Mouse (Mus musculus) T-helper 2 cell (primary cell): ENCODE results near the gene Fam214b.

Source experiments
- in situ Hi-C: fragments of 300-600 bp; cut with MboI, MseI; formaldehyde crosslinking; loops from one replicate; pipeline ENCODE4 v1.15.1; 2025; ENCODE audit warnings: high pct_unique_total_duplicates

The Fam214b gene

DNA sequence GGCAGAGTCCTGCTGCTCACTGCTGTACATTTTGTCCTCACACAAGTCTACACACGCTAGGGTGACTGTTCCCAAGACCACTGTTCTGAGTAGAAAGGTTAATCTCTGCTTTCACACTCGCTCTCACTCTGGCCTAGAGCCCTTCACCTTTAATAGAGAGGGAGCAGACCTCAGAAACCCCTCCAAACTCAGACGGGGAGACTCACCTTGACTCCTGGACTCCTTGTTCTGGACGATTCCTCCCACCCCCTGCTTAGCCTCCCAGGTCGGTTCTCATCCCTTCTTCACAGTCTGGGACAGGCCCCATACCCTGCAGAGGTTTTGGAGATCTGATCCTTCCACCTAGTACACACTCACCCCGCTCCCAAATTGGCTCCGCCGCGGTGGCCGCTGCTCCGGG, 6.4 kb downstream of the Fam214b start:
- in situ Hi-C loops, result loop anchor here (10.0 kb wide), 2 partner anchors 405 to 915 kb away; partner anchors contain the start of genes Glipr2 and Tesk1

DNA sequence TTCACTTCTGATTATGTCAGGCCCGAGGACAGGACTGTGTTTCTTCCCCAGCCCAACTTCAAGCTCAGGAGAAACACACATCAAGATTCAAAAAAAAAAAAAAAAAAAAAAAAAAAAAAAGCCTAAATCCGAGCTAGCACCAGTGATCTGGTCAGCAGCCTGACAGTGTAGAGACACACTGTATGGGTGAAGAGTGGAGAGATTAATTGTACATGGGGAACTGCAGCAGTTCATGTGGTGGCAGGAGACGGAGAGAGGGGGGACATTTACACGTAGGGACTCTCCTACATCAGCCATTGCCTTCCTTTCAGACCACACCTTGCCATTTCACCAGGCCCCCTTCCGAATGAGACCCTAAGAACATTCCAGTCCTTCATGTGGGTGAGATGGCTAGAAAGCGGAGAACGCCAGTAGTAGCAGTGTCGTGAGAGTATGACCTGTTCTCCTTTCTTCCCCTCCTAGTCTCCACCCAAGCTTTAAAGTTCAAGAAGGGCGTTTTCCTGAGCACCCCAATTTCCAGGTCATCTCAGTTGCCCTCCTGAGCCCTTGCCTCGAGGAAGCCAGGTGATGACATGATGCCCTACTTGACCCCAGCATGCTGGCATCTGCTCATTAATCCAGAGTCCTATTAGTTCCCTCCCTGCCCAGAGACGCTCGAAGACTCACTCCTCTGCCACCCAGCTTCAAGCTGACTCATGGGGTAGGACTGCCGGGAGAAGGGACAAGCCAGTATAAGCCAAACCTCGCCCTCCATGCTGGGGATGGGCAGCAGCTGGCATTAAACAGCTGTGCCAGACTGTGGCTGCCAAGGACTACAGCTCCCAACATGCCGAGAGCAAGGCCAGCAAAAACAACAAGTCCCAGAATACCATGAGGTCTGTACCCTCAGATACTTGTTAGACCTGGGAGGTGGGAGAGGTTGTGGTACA, 7.2 kb downstream of the Fam214b start:
- in situ Hi-C loops, result no loop called here

DNA sequence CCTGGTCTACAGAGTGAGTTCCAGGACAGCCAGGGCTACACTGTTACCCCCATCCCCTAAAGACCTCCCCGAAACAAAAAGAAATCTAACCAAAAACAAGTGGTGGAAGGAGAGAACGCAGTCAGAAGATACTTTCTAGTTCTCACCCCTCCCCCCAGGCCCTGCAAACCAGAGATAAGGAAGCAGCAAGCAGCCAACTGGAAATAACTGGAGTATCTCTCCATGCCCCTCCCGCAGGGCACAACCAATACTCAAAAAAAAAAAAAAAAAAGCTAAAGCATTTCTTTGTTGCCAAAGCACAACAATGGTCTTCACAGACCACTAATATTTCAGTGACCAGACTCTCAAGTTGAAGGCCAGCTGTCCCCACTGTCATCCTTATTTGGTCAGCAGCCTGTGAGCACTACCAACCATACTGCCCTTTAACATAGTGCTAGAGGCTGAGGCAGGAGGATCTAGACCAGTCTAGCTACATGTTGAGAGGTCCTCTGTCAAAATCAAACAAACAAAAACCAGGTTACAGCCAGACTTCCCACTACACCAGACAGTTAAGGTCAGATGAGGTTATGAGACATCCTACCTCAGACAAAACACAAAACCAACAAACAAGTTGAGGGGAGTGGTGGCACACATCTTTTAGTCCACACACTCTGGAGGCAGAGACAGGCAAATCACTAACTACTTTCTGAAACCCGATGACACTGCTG, 8.0 kb downstream of the Fam214b start:
- in situ Hi-C loops, result no loop called here

DNA sequence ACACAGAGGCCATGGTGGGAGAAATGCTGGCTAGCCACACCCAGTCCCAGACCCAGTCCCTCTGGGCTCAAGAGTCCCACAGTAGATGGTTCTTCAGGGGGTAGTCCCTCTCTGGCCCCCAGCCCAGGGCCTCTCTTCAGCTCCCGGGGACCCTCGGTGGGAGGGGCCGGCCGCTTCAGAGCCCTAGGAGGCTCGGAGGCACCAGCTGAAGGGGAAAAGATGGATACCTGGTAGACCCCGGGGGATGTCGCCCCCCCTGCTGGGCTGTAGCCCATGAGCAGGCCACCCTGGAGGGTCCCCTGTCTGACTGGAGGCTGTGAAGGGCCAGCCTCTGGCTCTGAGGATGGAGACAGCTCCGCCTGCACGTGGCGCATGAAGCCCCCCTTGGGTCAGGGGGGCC, 9.7 kb downstream of the Fam214b start:
- in situ Hi-C loops, result no loop called here

DNA sequence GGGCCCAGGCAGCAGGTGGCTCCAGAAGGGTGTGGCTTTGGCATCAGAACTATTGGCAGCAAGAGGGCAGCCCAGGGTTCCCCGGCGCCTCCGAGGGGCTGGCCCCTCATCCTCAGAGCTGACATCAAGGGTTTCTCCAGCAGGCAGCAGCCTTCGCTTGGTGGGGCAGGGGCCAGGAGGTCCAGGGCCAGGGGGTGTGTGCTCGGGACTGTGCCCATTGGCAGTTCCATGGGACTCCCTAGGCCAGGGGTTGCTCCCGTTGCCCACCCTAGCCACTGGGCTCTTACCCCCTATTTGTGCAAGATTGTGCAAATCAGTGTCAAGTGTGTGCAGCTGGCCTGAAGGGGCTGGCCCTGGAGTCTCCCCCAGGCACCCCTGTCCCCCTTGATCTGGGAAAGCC, 10.2 kb downstream of the Fam214b start:
- in situ Hi-C loops, result no loop called here

DNA sequence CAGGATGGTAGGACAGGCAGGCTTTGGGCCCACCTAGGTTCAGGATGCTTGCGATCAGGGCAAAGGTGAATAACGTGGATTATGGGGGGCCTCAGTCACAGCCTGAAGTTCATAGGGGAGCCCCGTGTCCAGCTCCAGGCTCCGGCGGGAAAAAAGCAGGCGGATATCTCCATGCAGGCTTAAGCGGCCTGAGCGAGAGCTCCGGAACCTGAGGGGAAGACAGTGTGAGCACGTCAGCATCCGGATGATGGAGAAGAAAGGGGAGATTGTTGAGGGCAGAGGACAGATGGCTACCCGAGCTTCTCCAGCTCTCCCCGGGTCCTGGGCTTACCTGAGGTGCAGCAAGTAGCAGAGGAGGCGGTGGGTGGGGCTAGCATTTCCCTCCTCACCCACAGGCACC, 12.5 kb downstream of the Fam214b start:
- in situ Hi-C loops, result no loop called here

DNA sequence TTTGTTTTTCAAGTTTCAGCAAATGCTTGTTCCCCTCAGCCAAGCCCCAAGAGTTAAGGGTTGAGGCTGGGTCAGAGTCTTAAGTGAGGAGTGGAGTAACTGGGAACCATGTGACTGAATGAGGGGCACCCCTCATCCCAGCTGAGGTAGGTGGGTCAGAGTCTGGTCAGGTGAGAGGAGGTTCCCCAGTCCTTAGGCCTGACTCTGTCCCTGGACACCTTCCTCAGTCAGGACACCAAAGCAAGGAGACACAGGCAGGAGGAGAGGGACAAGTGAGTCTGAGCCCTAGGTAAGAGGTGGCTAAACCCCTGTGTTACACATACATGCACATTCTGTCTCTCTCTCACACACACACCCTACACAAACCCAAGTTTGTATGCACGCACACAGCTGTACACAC, 13.5 kb downstream of the Fam214b start:
- in situ Hi-C loops, result no loop called here

DNA sequence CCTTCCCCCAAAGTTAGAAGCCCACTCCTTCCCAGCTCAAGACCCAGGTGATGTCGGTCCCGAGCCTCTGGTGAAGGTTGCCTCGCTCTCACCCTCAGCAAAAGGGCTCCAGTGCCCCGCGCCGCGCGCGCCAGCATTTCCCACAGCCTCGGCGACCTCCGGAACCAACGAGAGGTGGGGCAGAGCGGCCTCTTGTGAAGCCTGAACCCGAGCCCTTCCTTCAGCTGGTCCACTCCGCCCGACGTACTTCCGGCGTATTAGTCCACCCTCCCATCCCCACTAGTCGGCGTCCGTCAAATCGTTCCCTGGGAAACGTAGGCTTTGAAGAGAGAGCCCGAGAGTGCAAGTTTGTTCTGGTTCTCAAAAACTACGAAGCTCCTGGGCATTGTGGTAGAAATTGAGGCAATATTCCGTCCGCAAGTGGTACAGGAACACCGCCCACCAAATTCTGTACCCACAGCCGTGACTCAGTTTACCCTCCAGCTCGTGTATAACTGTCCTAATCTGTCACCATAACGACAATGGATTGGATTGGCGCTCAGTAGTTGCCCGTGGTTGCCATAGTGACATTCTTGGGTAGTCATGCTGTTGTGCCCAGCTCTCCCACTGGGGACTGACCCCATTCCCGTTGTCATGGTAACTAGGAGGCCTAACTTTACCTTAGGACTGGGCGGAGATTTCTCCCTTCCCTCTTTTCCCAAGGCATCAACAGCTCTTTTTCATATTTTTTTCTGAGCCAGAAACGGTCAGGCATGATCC, 14.6 kb downstream of the Fam214b start, which contains the start of gene Stoml2:
Stoml2 (minus strand) TSS at position 474 of the 759 bp plus-strand sequence.
- in situ Hi-C loops, result no loop called here

DNA sequence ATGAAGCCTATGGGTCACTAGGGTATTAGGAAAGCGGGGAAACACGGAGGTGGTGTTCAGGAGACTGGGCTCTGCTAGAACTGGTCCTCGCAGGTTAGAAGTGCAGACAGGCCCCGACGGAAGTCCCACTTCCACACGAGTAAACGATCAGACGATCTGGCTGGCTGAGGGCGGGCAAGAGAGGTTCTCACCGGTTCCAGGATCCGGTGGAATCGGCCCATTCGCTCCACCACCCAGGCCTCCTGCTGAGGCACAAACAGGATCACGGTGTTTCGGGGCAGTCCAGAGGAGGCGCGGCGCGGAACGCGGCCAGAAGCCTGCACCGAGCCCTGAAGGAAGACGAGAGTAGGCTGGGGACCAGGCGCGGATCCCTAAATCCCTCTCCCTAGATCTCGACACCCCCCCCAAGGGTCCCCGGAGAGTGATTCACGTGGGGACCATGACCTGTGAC, 15.2 kb downstream of the Fam214b start:
- in situ Hi-C loops, result no loop called here

DNA sequence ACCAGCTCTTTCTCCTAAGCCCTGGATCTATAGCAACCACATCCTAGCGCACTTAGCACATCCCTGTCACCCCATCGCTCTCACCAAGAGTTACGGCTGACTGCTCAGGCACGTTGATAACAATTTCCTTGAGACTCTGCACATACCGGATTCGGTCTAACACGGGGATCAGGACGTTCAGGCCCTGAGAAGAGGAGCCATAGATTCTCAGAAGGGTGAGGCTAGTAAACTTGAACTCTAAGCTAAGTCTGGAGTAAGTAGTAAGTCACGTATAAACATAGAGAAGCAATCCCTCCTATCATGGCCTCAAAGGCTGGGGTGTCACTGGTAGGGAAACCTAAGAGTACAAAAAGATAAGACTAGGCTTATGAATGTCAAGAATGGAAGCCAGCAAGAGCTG, 15.7 kb downstream of the Fam214b start:
- in situ Hi-C loops, result no loop called here

DNA sequence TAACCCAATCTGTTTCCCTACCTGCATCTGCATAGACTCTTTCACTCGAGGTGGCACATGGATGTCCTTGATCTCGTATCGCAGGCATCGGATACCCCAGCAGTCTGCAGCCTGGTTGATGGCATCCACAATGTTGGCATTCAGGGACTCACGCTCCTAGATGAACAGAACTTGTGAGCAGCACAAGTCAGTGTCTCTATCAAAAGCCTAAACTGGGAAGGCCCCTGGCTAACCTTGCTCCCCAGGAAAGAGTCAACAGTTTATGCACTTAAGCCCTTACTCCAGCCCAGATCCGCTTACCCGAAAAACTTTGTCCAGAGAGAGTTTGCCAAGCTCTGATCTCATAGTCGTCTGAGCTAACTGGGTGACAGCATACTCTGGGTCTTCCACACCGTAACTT, 16.3 kb downstream of the Fam214b start:
- in situ Hi-C loops, result loop anchor here (5.0 to 10.0 kb wide), 2 partner anchors 77 to 535 kb away; partner anchors contain the start of genes Creb3 and Tln1

DNA sequence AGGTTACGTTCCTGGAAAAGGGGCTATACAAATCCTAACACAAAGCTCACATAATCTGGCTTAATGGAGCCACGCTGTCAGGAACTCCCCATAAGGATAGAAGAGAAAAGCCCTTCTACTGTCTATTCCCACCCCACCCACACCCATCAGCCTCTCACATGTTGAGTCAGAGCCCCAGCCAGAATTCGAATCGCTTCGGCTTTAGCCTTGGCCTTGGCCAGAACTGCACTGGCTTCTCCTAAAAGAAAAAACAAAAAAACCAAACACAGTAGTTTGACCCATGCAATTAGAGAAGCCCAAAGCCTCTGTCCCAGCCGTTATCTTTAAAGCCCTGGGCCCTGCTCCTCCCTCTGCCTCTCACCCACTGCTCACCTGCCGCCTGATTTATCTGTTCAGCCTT, 16.9 kb downstream of the Fam214b start:
- in situ Hi-C loops, result loop anchor here (5.0 to 10.0 kb wide), 2 partner anchors 77 to 536 kb away; partner anchors contain the start of genes Creb3 and Tln1

DNA sequence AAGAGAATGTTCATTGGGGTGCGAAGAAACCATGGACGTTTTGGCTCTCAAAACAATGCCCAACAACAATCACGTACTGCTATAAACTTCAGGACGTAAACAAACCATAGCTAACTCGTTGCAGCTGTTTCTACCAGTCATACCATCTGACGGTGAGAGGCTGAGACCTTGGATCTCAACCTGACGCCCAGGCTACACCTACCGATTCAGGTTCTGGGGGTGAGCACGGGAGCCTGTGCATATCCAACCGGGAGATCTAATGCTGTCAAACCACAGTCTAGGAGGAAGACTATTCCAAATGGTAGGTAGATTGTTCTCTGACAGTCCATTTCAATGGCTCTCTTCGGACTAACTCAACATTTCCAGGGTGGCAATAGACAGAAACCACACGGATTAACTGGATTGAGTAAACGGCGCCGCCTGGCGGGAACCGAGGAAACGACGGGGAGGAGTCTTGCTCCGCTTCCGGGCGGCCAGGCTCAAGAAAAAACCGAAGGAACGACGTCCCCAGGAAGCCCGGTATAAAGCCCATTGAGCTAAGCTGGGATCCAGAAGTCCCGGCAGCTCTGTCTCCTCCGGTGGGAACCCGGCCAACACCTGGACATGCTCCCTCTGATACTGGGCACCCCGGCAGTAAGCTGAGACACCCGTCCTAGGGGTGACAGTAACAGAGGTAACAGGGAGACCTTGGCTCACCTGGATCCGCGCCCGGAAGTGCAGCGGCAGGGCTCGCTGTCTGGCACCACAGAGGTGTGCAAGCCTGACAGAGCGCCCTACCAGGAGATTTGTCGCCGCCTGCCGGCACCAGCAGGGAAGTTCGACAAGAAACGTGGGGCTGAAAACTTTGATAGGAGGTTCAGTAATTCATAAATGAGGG, 20.7 kb downstream of the Fam214b start, which contains the start of gene Pigo:
Pigo (minus strand) TSS at position 736 of the 877 bp plus-strand sequence.
- in situ Hi-C loops, result loop anchor here (5.0 to 10.0 kb wide), 2 partner anchors 73 to 539 kb away; partner anchors contain the start of genes Creb3 and Tln1

DNA sequence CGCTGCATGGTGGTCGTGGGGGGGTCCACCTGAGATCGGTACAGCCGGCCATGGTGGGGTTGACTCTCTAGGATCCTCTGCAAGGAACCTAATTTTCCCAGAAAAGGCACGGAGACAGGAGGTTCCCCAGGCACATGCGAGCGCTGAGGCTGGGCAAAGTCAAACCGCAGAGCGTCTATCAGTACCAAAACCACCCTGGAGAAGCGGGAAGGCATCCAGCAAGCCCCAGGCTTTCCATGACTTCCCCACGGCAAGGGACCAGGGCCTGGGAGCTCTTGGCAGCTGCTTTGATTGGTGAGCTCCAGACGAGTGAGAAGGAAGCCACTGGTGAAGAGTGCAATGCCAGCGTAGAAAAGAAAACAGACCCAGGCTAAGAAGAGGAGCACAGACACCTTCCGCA, 21.3 kb downstream of the Fam214b start:
- in situ Hi-C loops, result loop anchor here (5.0 to 10.0 kb wide), 2 partner anchors 72 to 540 kb away; partner anchors contain the start of genes Creb3 and Tln1

DNA sequence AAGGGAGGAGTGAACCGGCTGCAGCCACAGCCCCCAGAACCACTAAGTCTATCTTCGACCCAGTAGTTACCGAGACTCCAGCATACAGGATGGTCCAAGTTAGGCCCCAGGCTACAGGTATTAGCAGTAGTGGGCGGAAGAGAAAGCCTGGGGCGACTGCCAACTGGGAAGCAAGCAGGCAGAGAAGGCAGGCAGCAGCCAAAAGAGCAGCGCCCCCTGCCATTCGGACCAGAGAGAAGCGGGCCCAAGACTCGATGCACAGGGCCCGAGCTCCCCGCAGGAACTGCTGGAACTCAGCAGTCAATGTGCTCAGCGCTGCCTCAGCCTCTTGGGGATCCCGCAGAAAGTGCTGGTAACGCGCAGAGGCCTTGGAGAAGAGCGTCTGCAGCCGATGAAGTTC, 24.7 kb downstream of the Fam214b start:
- in situ Hi-C loops, result loop anchor here (10.0 kb wide), 1 partner anchor 543 kb away; the partner anchor contains the start of genes Creb3 and Tln1

DNA sequence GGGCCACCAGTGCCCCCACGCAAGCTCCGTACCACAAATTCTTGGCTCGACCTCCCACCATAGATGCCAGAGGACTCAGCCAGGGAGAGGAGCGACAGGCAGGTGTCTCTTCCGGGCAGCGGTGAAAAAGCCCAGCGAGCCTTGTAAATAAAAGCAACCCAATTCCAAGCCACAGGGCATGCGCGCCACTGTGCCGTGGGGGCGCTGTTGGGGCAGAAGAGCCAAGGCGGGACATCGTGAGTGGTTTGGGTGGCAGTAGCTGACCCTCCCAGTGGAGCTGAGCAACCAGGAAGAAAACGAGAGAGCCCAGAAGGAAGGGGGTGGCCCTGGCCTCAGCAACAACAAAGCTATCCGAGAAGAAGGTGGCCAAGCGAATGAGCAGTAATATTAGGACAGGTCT, 25.1 kb downstream of the Fam214b start:
- in situ Hi-C loops, result loop anchor here (10.0 kb wide), 1 partner anchor 544 kb away; the partner anchor contains the start of genes Creb3 and Tln1

DNA sequence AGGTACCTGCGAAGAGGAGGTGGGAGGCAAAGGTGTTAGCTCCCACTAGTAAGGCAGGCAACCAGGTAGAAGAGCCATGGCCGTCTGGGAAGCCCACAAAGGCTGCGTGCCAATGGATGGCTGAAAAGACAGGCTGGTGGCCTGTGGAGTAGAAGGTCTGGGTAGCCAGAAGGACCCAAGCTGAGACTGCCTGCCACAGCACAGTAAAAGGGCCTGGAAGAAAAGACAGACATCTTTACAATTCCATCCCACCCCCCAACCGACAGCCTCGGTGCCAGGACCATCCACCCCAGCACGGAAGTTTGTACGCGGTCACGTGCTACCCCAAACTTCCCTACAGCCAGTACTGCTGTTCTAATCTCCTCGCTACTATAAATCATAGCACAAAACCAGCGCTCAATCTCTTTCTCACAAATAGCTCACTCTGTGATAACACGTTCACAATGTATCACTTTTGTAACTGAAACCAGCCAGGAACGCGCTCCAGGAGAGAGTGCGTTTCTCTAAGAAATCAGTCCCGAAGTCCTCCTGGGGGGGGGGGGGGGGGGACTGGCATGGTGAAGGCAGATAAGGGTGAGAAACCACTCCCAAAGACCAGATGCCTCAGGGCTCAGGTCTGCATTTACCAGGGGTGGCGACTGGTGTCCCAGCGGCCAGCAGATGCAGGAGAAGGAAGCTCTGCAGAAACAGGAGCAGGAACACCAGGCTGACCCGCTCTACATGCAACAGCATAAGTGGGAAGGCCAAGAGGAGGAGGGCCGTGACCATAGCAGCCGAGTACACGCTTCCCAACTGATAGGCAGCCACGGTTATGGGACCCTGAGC, 26.2 kb downstream of the Fam214b start:
- in situ Hi-C loops, result loop anchor here (10.0 kb wide), 1 partner anchor 545 kb away; the partner anchor contains the start of genes Creb3 and Tln1

DNA sequence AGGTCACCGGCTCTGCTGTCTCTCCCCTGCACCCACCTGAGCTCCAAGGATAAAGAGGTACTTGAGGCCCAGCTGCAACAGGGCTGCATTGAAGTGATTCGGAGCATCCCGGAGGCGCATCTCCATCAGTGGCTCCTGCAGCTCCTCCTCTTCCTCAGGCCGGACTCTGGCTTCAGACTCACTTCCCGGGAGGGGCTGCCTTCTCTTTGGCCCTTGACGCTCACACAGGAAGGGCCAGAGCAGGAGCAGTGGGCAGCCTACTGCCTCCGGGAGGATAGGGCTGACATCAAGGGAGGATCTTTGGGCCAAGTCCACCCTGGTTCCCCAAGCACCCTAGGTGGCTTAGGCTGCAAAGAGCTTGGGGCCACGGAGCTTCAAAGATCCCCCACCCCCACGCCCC, 26.8 kb downstream of the Fam214b start:
- in situ Hi-C loops, result no loop called here

DNA sequence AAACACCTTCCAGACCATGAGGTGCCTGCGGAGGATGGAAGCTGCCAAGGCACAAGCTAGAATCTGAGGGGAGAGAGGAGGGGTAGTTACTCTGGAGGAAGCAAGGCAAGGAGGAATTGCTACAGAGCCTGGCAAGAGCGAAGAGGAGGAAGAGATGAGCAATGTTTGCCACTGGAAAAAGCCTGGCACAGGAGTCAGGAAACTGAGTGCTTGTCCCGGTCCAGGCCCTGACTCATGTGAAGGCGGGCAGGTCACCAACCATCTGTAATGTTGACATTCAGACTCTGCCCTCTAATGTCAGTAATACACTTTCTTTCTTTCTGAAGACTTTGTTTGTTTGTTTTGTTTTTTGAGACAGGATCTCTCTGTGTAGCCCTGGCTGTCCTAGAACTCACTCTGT, 27.9 kb downstream of the Fam214b start:
- in situ Hi-C loops, result no loop called here
